Mouse (Mus musculus): ENCODE results near the gene Fasl. TPM values are rescaled to one million over a fixed set of nuclear protein-coding genes. Genes with fewer than 3 reads are reported as not detected.

The Fasl gene
- 0.09 and 0.24 TPM in 2 replicates for polyA plus RNA-seq (2015; fragmentation: Nextera tagmentation; extraction: Ambion mirVana)

GRCm38 (mm10) chr1:161788339-161788738 lies at the start of gene Fasl:
TSS of gene Fasl (minus strand) at chr1:161788495.
- Histone ChIP-seq H3K27ac (no peak within 1 kb of the TSS), H3K4me2 (no peak within 1 kb of the TSS), H3K9ac (no peak within 1 kb of the TSS), H3K4me1 (replicated peaks) (no peaks in the 10 kb centered on the region), H3K4me3 (no peak within 1 kb of the TSS), H3K9me3 (replicated peaks) (no peaks in the 10 kb centered on the region), H3K27me3 (no peaks in the 10 kb centered on the region), H3K36me3 (no peaks in the 10 kb centered on the region)
- 70% methylated on average over 9 of the region's 9 CpGs for WGBS
- no peak for ATAC-seq (replicated peaks; ENCODE audit: insufficient number of reproducible peaks, insufficient read depth, low FRiP score, low read depth)

GRCm38 (mm10) chr1:161826677-161827076 lies 38.4 kb upstream of the Fasl start:
- Histone ChIP-seq H3K27ac (no peak overlapping the region), H3K36me3 (peaks cover 13% of the 10 kb centered on the region), H3K27me3 (no peaks in the 10 kb centered on the region), H3K4me1 (replicated peaks) (no peaks in the 10 kb centered on the region), H3K4me3 (no peak overlapping the region), H3K9ac (no peak overlapping the region), H3K4me2 (no peak overlapping the region), H3K9me3 (replicated peaks) (no peaks in the 10 kb centered on the region)
- ATAC-seq (replicated peaks; ENCODE audit: insufficient number of reproducible peaks, insufficient read depth, low FRiP score, low read depth): no peak
- WGBS: 97% methylated on average over 2 of the region's 2 CpGs

GRCm38 (mm10) chr1:161809428-161809827 lies 21.1 kb upstream of the Fasl start:
- WGBS: 72% methylated on average over 5 of the region's 5 CpGs
- no peaks in the 10 kb centered on the region for H3K36me3 ChIP-seq
- no peak overlapping the region for H3K27ac ChIP-seq
- H3K27me3 ChIP-seq: no peaks in the 10 kb centered on the region
- H3K9me3 ChIP-seq (replicated peaks): no peaks in the 10 kb centered on the region
- no peak overlapping the region for H3K4me2 ChIP-seq
- H3K9ac ChIP-seq: no peak overlapping the region
- ATAC-seq (replicated peaks; ENCODE audit: insufficient number of reproducible peaks, insufficient read depth, low FRiP score, low read depth): no peak
- no peak overlapping the region for H3K4me3 ChIP-seq
- no peaks in the 10 kb centered on the region; the same call in 1 of the 2 replicates for H3K4me1 ChIP-seq (replicated peaks)

GRCm38 (mm10) chr1:161808980-161809379 lies 20.7 kb upstream of the Fasl start:
- no peaks in the 10 kb centered on the region for H3K27me3 ChIP-seq
- H3K9me3 ChIP-seq (replicated peaks): no peaks in the 10 kb centered on the region
- no peak for ATAC-seq (replicated peaks; ENCODE audit: insufficient number of reproducible peaks, insufficient read depth, low FRiP score, low read depth)
- H3K27ac ChIP-seq: no peak overlapping the region
- no peak overlapping the region for H3K4me2 ChIP-seq
- H3K9ac ChIP-seq: no peak overlapping the region
- 45% methylated on average over 6 of the region's 6 CpGs for WGBS
- no peaks in the 10 kb centered on the region; the same call in 1 of the 2 replicates for H3K4me1 ChIP-seq (replicated peaks)
- H3K4me3 ChIP-seq: no peak overlapping the region
- no peaks in the 10 kb centered on the region for H3K36me3 ChIP-seq

- 73% methylated on average over 8 of the region's 8 CpGs for WGBS
- ATAC-seq (replicated peaks; ENCODE audit: insufficient number of reproducible peaks, insufficient read depth, low FRiP score, low read depth): no peak
Measured at GRCm38 (mm10) chr1:161804541-161804971, 16.3 kb upstream of the Fasl start.

GRCm38 (mm10) chr1:161801321-161801720 lies 13.0 kb upstream of the Fasl start:
- Histone ChIP-seq H3K4me3 (no peak overlapping the region), H3K9me3 (replicated peaks) (no peaks in the 10 kb centered on the region), H3K4me2 (no peak overlapping the region), H3K4me1 (replicated peaks) (no peaks in the 10 kb centered on the region), H3K9ac (no peak overlapping the region), H3K36me3 (no peaks in the 10 kb centered on the region), H3K27me3 (no peaks in the 10 kb centered on the region), H3K27ac (no peak overlapping the region)
- WGBS: 73% methylated on average over 2 of the region's 2 CpGs
- ATAC-seq (replicated peaks; ENCODE audit: insufficient number of reproducible peaks, insufficient read depth, low FRiP score, low read depth): no peak

More at GRCm38 (mm10) chr1:161804541-161804971, 16.3 kb upstream of the Fasl start:
- Histone ChIP-seq H3K4me3 (no peak overlapping the region), H3K27me3 (no peaks in the 10 kb centered on the region), H3K9me3 (replicated peaks) (no peaks in the 10 kb centered on the region), H3K36me3 (no peaks in the 10 kb centered on the region), H3K27ac (no peak overlapping the region), H3K4me2 (no peak overlapping the region), H3K9ac (no peak overlapping the region), H3K4me1 (replicated peaks) (no peaks in the 10 kb centered on the region; the same call in 1 of the 2 replicates)

GRCm38 (mm10) chr1:161800256-161800655 lies 12.0 kb upstream of the Fasl start:
- Histone ChIP-seq H3K36me3 (no peaks in the 10 kb centered on the region), H3K27me3 (no peaks in the 10 kb centered on the region), H3K9me3 (replicated peaks) (no peaks in the 10 kb centered on the region), H3K27ac (no peak overlapping the region), H3K4me3 (no peak overlapping the region), H3K4me2 (no peak overlapping the region), H3K9ac (no peak overlapping the region), H3K4me1 (replicated peaks) (no peaks in the 10 kb centered on the region)
- no peak for ATAC-seq (replicated peaks; ENCODE audit: insufficient number of reproducible peaks, insufficient read depth, low FRiP score, low read depth)

GRCm38 (mm10) chr1:161799791-161800190 lies 11.5 kb upstream of the Fasl start:
- no peak overlapping the region for H3K9ac ChIP-seq
- no peaks in the 10 kb centered on the region for H3K36me3 ChIP-seq
- no peaks in the 10 kb centered on the region for H3K27me3 ChIP-seq
- H3K27ac ChIP-seq: no peak overlapping the region
- H3K4me2 ChIP-seq: no peak overlapping the region
- no peak overlapping the region for H3K4me3 ChIP-seq
- no peak for ATAC-seq (replicated peaks; ENCODE audit: insufficient number of reproducible peaks, insufficient read depth, low FRiP score, low read depth)
- no peaks in the 10 kb centered on the region for H3K4me1 ChIP-seq (replicated peaks)
- H3K9me3 ChIP-seq (replicated peaks): no peaks in the 10 kb centered on the region

GRCm38 (mm10) chr1:161798866-161799265 lies 10.6 kb upstream of the Fasl start:
- WGBS: 81% methylated on average over 3 of the region's 3 CpGs
- Histone ChIP-seq H3K9ac (no peak overlapping the region), H3K4me3 (no peak overlapping the region), H3K9me3 (replicated peaks) (no peaks in the 10 kb centered on the region), H3K4me2 (no peak overlapping the region), H3K4me1 (replicated peaks) (no peaks in the 10 kb centered on the region), H3K36me3 (no peaks in the 10 kb centered on the region), H3K27me3 (no peaks in the 10 kb centered on the region), H3K27ac (no peak overlapping the region)
- no peak for ATAC-seq (replicated peaks; ENCODE audit: insufficient number of reproducible peaks, insufficient read depth, low FRiP score, low read depth)

GRCm38 (mm10) chr1:161794447-161795211 lies 6.3 kb upstream of the Fasl start:
- Histone ChIP-seq H3K27me3 (no peaks in the 10 kb centered on the region), H3K4me1 (replicated peaks) (no peaks in the 10 kb centered on the region), H3K9ac (no peak overlapping the region), H3K36me3 (no peaks in the 10 kb centered on the region), H3K4me3 (no peak overlapping the region), H3K4me2 (no peak overlapping the region), H3K27ac (no peak overlapping the region), H3K9me3 (replicated peaks) (no peaks in the 10 kb centered on the region)
- no peak for ATAC-seq (replicated peaks; ENCODE audit: insufficient number of reproducible peaks, insufficient read depth, low FRiP score, low read depth)
- 61% methylated on average over 10 of the region's 10 CpGs for WGBS

- no peak for ATAC-seq (replicated peaks; ENCODE audit: insufficient number of reproducible peaks, insufficient read depth, low FRiP score, low read depth)
- H3K9me3 ChIP-seq (replicated peaks): no peaks in the 10 kb centered on the region
- no peaks in the 10 kb centered on the region for H3K27me3 ChIP-seq
- H3K4me1 ChIP-seq (replicated peaks): no peaks in the 10 kb centered on the region
- H3K36me3 ChIP-seq: no peaks in the 10 kb centered on the region
- no peak overlapping the region for H3K9ac ChIP-seq
- H3K4me3 ChIP-seq: no peak overlapping the region
- no peak overlapping the region for H3K27ac ChIP-seq
- 57% methylated on average over 3 of the region's 3 CpGs for WGBS
- H3K4me2 ChIP-seq: no peak overlapping the region
Measured at GRCm38 (mm10) chr1:161793321-161793720, 5.0 kb upstream of the Fasl start.

- no peaks in the 10 kb centered on the region for H3K4me1 ChIP-seq (replicated peaks)
- WGBS: 77% methylated on average over 4 of the region's 4 CpGs
- H3K27me3 ChIP-seq: no peaks in the 10 kb centered on the region
Measured at GRCm38 (mm10) chr1:161792687-161792969, 4.3 kb upstream of the Fasl start.

More at GRCm38 (mm10) chr1:161792687-161792969, 4.3 kb upstream of the Fasl start:
- no peak overlapping the region for H3K9ac ChIP-seq
- ATAC-seq (replicated peaks; ENCODE audit: insufficient number of reproducible peaks, insufficient read depth, low FRiP score, low read depth): no peak
- H3K36me3 ChIP-seq: no peaks in the 10 kb centered on the region
- H3K27ac ChIP-seq: no peak overlapping the region
- no peak overlapping the region for H3K4me2 ChIP-seq
- no peaks in the 10 kb centered on the region for H3K9me3 ChIP-seq (replicated peaks)
- no peak overlapping the region for H3K4me3 ChIP-seq
